Mouse (Mus musculus) heart, postnatal 0 days (tissue): ENCODE measurements around the gene Col1a2. TPM values are rescaled to one million over a fixed set of nuclear protein-coding genes. Genes with fewer than 3 reads are reported as not detected.
A peak's percentile ranks its signal among the peaks of the same experiment; 100 is the strongest.

ENCODE experiments used
- ATAC-seq: fragments of 200-750 bp; cut with Nextera tagmentation; 2 replicates; pipeline ENCODE4 v1.8.0; 2017; ENCODE audit warnings: low read depth, moderate number of reproducible peaks, moderate library complexity; ENCODE audit not compliant: insufficient read depth
- DNase-seq: peaks from one replicate; pipeline ENCODE4 v3.0.0-alpha.2; 2016; ENCODE audit warnings: low spot score
- H3K27ac ChIP-seq: fragments of 300-500 bp; sonication (generic); 2 replicates; pipeline ENCODE4 v1.5.1; 2014; ENCODE audit warnings: low read depth, mild to moderate bottlenecking
- H3K27me3 ChIP-seq: fragments of 300-500 bp; sonication (generic); 2 replicates; pipeline ENCODE4 v1.6.1; 2014; ENCODE audit warnings: low read length, mixed read lengths; ENCODE audit not compliant: control insufficient read depth, insufficient read depth
- H3K36me3 ChIP-seq: fragments of 300-500 bp; sonication (generic); replicated peaks from 2 replicates; pipeline ENCODE4 v1.6.1; 2014; ENCODE audit warnings: low read length, mixed read lengths; ENCODE audit not compliant: control insufficient read depth, insufficient read depth
- H3K4me1 ChIP-seq: fragments of 300-500 bp; sonication (generic); 2 replicates; pipeline ENCODE4 v1.6.1; 2014; ENCODE audit warnings: antibody characterized with exemption; ENCODE audit not compliant: control insufficient read depth, insufficient read depth
- H3K4me2 ChIP-seq: fragments of 300-500 bp; sonication (generic); 2 replicates; pipeline ENCODE4 v1.6.1; 2014; ENCODE audit warnings: low read depth, mild to moderate bottlenecking, low read length, moderate library complexity
- H3K4me3 ChIP-seq: fragments of 300-500 bp; sonication (generic); 2 replicates; pipeline ENCODE4 v1.5.1; 2014; ENCODE audit warnings: low read depth, low read length
- H3K9ac ChIP-seq: fragments of 300-500 bp; sonication (generic); replicated peaks from 2 replicates; pipeline ENCODE4 v1.6.1; 2014; ENCODE audit warnings: low read depth, low read length, mixed read lengths
- H3K9me3 ChIP-seq: fragments of 300-500 bp; sonication (generic); replicated peaks from 2 replicates; pipeline ENCODE4 v1.6.1; 2016; ENCODE audit warnings: low read length; ENCODE audit not compliant: control insufficient read depth
- CTCF ChIP-seq: IDR thresholded peaks from 2 replicates; pipeline ENCODE4 v1.5.1; 2016; ENCODE audit warnings: antibody characterized with exemption, control low read depth, low read depth
- EP300 ChIP-seq: IDR thresholded peaks from 2 replicates; pipeline ENCODE4 v1.6.1; 2016; ENCODE audit warnings: antibody characterized with exemption, low read depth
- WGBS: fragments of 180-500 bp; shearing (Covaris S2); extraction: QIAGEN DNeasy Blood & Tissue Kit; methylation state at CpG from one replicate; pipeline ENCODE4 v1.1.7; 2014; 5-methylcytosine and 5-hydroxymethylcytosine counted together
- polyA plus RNA-seq: library from polyadenylated mRNA; unstranded; fragments of >200 nt; fragmentation: Nextera tagmentation; extraction: Ambion mirVana; gene quantifications from 2 replicates; pipeline ENCODE4 v1.2.1, GENCODE M21; 2015
- total RNA-seq: library from RNA; depleted of rRNA; stranded (reverse); fragments of >200 nt; gene quantifications from 2 replicates; pipeline ENCODE4 v1.2.3, GENCODE M21; 2014; ENCODE audit warnings: low replicate concordance

The Col1a2 gene
- total and polyA plus RNA-seq, 2 experiments from 2014 or later, result 197 to 430 TPM

- no peak for TF ChIP-seq CTCF
- TF ChIP-seq EP300, result no peak
- DNase-seq (no peak), ATAC-seq (no peak)
- 73% methylated on average over 7 of the region's 7 CpGs for WGBS
- Histone ChIP-seq H3K36me3 (no peaks in the 10 kb centered on the region), H3K4me2 (no peak overlapping the region), H3K27me3 (no peaks in the 10 kb centered on the region), H3K9me3 (no peaks in the 10 kb centered on the region), H3K4me1 (no peaks in the 10 kb centered on the region), H3K9ac (no peak overlapping the region), H3K4me3 (no peak overlapping the region), H3K27ac (no peak overlapping the region)
Measured at GRCm38 (mm10) chr6:4541926-4542715, 37.5 kb downstream of the Col1a2 start.

GRCm38 (mm10) chr6:4544554-4544953 lies 39.9 kb downstream of the Col1a2 start:
- Histone ChIP-seq H3K9ac (no peak overlapping the region), H3K36me3 (no peaks in the 10 kb centered on the region), H3K4me1 (no peaks in the 10 kb centered on the region), H3K4me2 (no peak overlapping the region), H3K9me3 (no peaks in the 10 kb centered on the region), H3K27ac (no peak overlapping the region), H3K4me3 (no peak overlapping the region), H3K27me3 (no peaks in the 10 kb centered on the region)
- WGBS, result 44% methylated on average over 6 of the region's 6 CpGs
- TF ChIP-seq CTCF (peak; percentile 44), EP300 (no peak)
- no peak for ATAC-seq
- DNase-seq, result peak; percentile 10

- H3K36me3 ChIP-seq, result no peaks in the 10 kb centered on the region
- 0 out of 2 replicates have a peak overlapping the region, but pooled peaks have one; percentile 7 for H3K4me3 ChIP-seq
- no peaks in the 10 kb centered on the region for H3K4me1 ChIP-seq
- peak overlapping the region; percentile 37 for H3K4me2 ChIP-seq
- H3K27ac ChIP-seq, result no peak overlapping the region
- no peaks in the 10 kb centered on the region for H3K27me3 ChIP-seq
- peak; percentile 63 for DNase-seq
- H3K9ac ChIP-seq, result no peak overlapping the region
- TF ChIP-seq EP300 (no peak), CTCF (peak; percentile 72)
- no peak for ATAC-seq
- no peaks in the 10 kb centered on the region for H3K9me3 ChIP-seq
- 8% methylated on average over 8 of the region's 8 CpGs for WGBS
Measured at GRCm38 (mm10) chr6:4545727-4546126, 41.1 kb downstream of the Col1a2 start.

- H3K27me3 ChIP-seq, result no peaks in the 10 kb centered on the region
- TF ChIP-seq CTCF (peak; percentile 18; the same call in 1 of the 2 replicates), EP300 (no peak)
- H3K4me2 ChIP-seq, result no peak overlapping the region
- H3K27ac ChIP-seq, result no peak overlapping the region
- H3K36me3 ChIP-seq, result no peaks in the 10 kb centered on the region
- no peaks in the 10 kb centered on the region for H3K9me3 ChIP-seq
- DNase-seq (no peak), ATAC-seq (no peak)
- WGBS, result 61% methylated on average over 4 of the region's 4 CpGs
- H3K4me1 ChIP-seq, result no peaks in the 10 kb centered on the region
- H3K9ac ChIP-seq, result no peak overlapping the region
- H3K4me3 ChIP-seq, result no peak overlapping the region
Measured at GRCm38 (mm10) chr6:4548894-4549293, 44.3 kb downstream of the Col1a2 start.

GRCm38 (mm10) chr6:4549846-4550548 lies 45.4 kb downstream of the Col1a2 start:
- Histone ChIP-seq H3K9me3 (no peaks in the 10 kb centered on the region), H3K36me3 (no peaks in the 10 kb centered on the region), H3K27me3 (no peaks in the 10 kb centered on the region), H3K4me2 (no peak overlapping the region), H3K4me3 (no peak overlapping the region), H3K27ac (no peak overlapping the region), H3K9ac (no peak overlapping the region), H3K4me1 (no peaks in the 10 kb centered on the region)
- TF ChIP-seq CTCF (no peak), EP300 (no peak)
- DNase-seq, result no peak
- no peak for ATAC-seq
- 56% methylated on average over 11 of the region's 11 CpGs for WGBS
